In the genomic region with DNA sequence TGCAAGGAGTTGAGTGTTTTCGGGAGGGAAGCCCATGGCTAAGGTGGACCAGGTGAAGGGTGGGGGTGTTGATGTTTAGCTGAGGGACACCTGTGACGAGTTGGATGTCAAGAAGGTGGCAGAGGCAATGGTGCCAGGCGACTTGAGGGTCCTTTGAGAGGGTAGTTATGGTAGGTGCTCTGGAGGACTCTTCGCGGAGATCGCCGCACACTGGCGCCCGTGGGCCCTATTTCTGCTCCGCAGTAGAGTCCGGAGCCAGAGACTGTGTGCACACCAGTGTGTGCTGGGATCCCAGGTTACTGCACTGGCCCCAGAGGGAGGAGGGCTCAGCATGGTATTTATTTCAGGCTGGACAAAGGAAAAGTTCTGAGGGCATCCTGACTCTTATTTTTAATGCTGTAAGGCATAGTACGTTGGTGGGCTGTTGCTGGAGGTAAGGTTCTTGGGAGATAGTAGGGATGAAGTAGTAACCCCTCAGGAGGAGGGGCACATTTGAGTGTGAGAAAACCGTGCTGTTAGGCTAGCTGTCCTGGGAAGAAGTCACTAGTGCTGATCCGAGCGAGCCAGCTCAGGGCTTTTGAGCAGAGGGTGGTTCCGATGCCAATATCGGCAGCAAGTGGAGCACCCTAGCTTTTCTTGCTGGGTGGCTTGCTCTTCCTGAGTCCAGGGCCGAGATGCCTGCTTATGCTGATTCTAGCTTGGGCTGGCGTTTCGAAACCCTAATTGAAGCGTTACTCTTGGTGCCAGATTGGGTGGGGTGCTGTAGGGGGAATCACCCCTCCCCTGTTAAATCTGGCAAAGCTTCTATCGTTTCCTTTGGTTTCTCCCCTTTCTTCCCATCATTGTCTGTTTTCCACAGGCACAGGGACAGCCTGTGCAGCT, we compare ENCODE assay signal across 1 mouse cellular context.
TF ChIP-seq lines count a peak whose summit lies in the region.

No protein-coding gene starts in this region.

TF ChIP-seq in MEL, 35 proteins besides CTCF, POLR2A, EP300 and RAD21 (continued from another document):
- no peak for TF ChIP-seq USF2 (IDR thresholded peaks at IDR 0.05; ENCODE audit: borderline replicate concordance in 1 of 2, insufficient read depth in 1 of 2, low read depth in 1 of 2, low read length in 2 of 2)
- no peak for TF ChIP-seq MYB (IDR thresholded peaks at IDR 0.05; ENCODE audit: low read depth, low read length)
- TF ChIP-seq E2F4 (IDR thresholded peaks at IDR 0.05; ENCODE audit: borderline replicate concordance, low read depth, low read length): no peak
- TF ChIP-seq ELF1 (IDR thresholded peaks at IDR 0.05; ENCODE audit: low read depth, low read length): no peak
- TF ChIP-seq GATA1 (IDR thresholded peaks at IDR 0.05; ENCODE audit: low read depth, low read length): no peak
- no peak for TF ChIP-seq MXI1 (IDR thresholded peaks at IDR 0.05; ENCODE audit: low read depth, low read length)
- TF ChIP-seq POLR2AphosphoS5 (IDR thresholded peaks at IDR 0.05; ENCODE audit: borderline replicate concordance, low read depth, low read length): no peak
- TF ChIP-seq MEF2A (IDR thresholded peaks at IDR 0.05; ENCODE audit: extremely low read depth, insufficient replicate concordance, low read depth, low read length, poor library complexity, severe bottlenecking): no peak
- no peak for TF ChIP-seq ZNF384 (IDR thresholded peaks at IDR 0.05; ENCODE audit: low read depth, low read length)
